Mouse (Mus musculus): ENCODE measurements at regions not wholly inside any gene's neighbourhood (a gene's known extent, or its start where the extent isn't known, plus 50 kb on each side); places are given as distances from the start of the nearest gene placed in this dataset.

DNA sequence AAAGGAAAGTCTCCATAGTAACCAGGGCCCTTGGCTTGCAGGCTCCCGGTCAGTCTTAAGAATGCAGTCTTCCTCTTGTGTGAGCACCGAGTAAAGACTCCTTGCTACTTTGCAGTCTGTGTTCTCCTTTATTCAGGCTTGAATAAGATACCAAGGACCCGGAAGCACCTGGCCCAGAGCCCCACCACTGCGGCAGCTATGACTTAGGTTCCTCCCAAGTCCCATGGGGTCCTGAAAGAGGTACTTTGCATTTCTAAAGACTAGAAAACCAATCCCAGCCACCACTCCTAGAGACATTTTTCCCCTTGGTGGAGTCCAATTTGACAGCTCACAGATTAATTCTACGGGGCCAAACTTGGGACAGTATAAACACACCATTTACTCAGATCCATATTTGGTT, 51.7 kb upstream of the Tspan11 start:
- Histone ChIP-seq H3K9me3 (replicated peaks) (no peaks in the 10 kb centered on the region), H3K27ac (no peak overlapping the region), H3K27me3 (replicated peaks) (no peaks in the 10 kb centered on the region), H3K36me3 (no peaks in the 10 kb centered on the region), H3K4me3 (no peak overlapping the region), H3K4me2 (no peak overlapping the region), H3K9ac (no peak overlapping the region), H3K4me1 (no peaks in the 10 kb centered on the region)
- WGBS (ENCODE audit: insufficient replicate concordance), result 72% methylated on average over 5 of the region's 5 CpGs
- no peak for ATAC-seq

- no peaks in the 10 kb centered on the region for H3K36me3 ChIP-seq
- H3K27ac ChIP-seq, result no peak overlapping the region
- no peak overlapping the region for H3K9ac ChIP-seq
- no peak for ATAC-seq
- no peak overlapping the region for H3K4me2 ChIP-seq
- H3K9me3 ChIP-seq (replicated peaks), result no peaks in the 10 kb centered on the region
- no peak overlapping the region for H3K4me3 ChIP-seq
- H3K27me3 ChIP-seq (replicated peaks), result no peaks in the 10 kb centered on the region
- no peaks in the 10 kb centered on the region for H3K4me1 ChIP-seq
- WGBS (ENCODE audit: insufficient replicate concordance), result 48% methylated on average over 5 of the region's 5 CpGs
Observed at GRCm38 (mm10) chr6:127828344-127828743, 59.0 kb upstream of the Tspan11 start.

DNA sequence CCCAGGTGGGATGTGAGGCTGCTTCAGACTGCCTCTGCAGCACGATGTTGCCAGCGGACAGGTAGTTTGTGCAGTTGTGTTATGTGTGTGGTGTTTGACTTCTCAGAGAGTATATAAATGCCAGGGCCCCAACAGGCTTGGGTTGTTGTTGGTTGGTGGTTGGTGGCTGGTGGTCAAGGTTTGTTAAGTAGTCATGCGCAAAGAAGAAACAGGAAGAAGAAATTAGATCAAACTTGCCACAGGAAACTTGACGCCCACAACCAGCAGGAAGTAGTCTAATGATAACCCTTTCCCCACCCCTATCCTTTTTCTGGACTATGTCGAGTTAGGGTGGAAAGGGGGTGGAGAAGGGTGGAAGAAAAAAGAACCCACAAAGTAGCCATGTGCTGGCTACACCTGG, 56.2 kb upstream of the Prmt8 start:
- 39% methylated on average over 5 of the region's 5 CpGs for WGBS (ENCODE audit: insufficient replicate concordance)
- H3K9me3 ChIP-seq (replicated peaks), result no peaks in the 10 kb centered on the region
- no peaks in the 10 kb centered on the region for H3K36me3 ChIP-seq
- ATAC-seq, result no peak
- H3K9ac ChIP-seq, result no peak overlapping the region
- H3K27me3 ChIP-seq (replicated peaks), result no peaks in the 10 kb centered on the region
- no peak overlapping the region for H3K4me2 ChIP-seq
- no peak overlapping the region for H3K27ac ChIP-seq
- H3K4me3 ChIP-seq, result no peak overlapping the region
- H3K4me1 ChIP-seq, result no peaks in the 10 kb centered on the region

DNA sequence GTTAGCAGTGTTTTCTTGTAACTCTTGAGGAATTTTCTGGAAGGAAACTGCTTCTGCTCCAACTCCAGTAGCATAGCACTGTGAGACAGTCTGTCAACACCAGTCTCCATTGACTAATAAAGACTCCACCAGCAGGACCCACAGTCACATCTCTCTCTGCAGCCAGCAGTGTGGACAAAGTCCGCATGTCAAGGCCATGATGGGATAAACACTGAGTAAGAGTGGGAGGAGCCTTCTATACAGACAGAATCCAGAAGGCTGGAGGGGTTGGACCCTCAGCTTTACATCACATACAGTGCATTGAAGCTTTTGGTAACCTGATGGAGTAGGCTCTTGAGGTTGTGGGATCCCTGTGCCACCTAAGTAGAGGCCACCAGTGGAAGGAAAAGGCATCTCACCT, 54.4 kb upstream of the Prmt8 start:
- H3K9me3 ChIP-seq (replicated peaks), result no peaks in the 10 kb centered on the region
- no peak overlapping the region for H3K27ac ChIP-seq
- 36% methylated on average over 1 of the region's 1 CpGs for WGBS (ENCODE audit: insufficient replicate concordance)
- H3K4me2 ChIP-seq, result no peak overlapping the region
- ATAC-seq, result peak; percentile 68
- H3K36me3 ChIP-seq, result no peaks in the 10 kb centered on the region
- no peaks in the 10 kb centered on the region for H3K27me3 ChIP-seq (replicated peaks)
- no peak overlapping the region for H3K4me3 ChIP-seq
- no peaks in the 10 kb centered on the region for H3K4me1 ChIP-seq
- H3K9ac ChIP-seq, result no peak overlapping the region

DNA sequence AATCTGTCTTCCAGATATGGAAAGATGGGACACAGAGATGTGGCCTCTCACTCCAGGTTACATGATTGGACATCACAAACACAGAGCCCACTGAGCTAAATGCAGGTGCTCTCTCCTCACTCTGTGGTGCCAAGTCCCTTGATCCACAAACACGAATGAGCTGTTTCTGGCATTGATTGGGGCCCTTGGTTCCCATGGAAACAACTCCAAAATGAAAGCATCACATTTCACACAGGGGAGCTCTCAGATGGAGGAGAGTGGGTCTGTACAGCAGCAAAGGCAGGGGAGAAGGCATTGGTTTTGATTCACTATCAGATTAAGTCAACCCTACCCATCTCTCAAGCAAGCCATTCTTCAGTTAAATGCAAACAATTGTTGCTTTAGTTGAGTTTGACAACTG, 51.3 kb upstream of the Prmt8 start:
- no peaks in the 10 kb centered on the region for H3K9me3 ChIP-seq (replicated peaks)
- no peak overlapping the region for H3K27ac ChIP-seq
- H3K27me3 ChIP-seq (replicated peaks), result no peaks in the 10 kb centered on the region
- no peak overlapping the region for H3K4me2 ChIP-seq
- H3K9ac ChIP-seq, result no peak overlapping the region
- WGBS (ENCODE audit: insufficient replicate concordance), result 54% methylated on average over 1 of the region's 1 CpGs
- H3K4me3 ChIP-seq, result no peak overlapping the region
- no peak for ATAC-seq
- H3K36me3 ChIP-seq, result no peaks in the 10 kb centered on the region
- no peaks in the 10 kb centered on the region for H3K4me1 ChIP-seq

All from liver, embryonic 12.5 days (tissue).